Mouse (Mus musculus): ENCODE results near the gene Cntfr.

Cntfr gene

GRCm38 (mm10) chr4:41609681-41610593 is 87.0 kb downstream of the Cntfr start:
- DNase-seq: peak in 1 of 2 experiments; percentile 10
